Mouse (Mus musculus) heart, embryonic 10.5 days (tissue): ENCODE results near the gene Uox. TPM values are rescaled to one million over a fixed set of nuclear protein-coding genes. Genes with fewer than 3 reads are reported as not detected.
A peak's percentile ranks its signal among the peaks of the same experiment; 100 is the strongest.

Experiments
- DNase-seq: peaks from one replicate; pipeline ENCODE4 v3.0.0-alpha.2; 2017; ENCODE audit warnings: low spot score
- H3K27ac ChIP-seq: fragments of 300-500 bp; sonication (generic); 2 replicates; pipeline ENCODE4 v1.5.1; 2016; ENCODE audit warnings: mild to moderate bottlenecking
- H3K27me3 ChIP-seq: fragments of 300-500 bp; sonication (generic); 2 replicates; pipeline ENCODE4 v1.6.1; 2016; ENCODE audit warnings: mild to moderate bottlenecking; ENCODE audit not compliant: poor library complexity, insufficient read depth, severe bottlenecking
- H3K36me3 ChIP-seq: fragments of 300-500 bp; sonication (generic); 2 replicates; pipeline ENCODE4 v1.6.1; 2016; ENCODE audit warnings: mild to moderate bottlenecking, moderate library complexity
- H3K4me1 ChIP-seq: fragments of 300-500 bp; sonication (generic); 2 replicates; pipeline ENCODE4 v1.6.1; 2016; ENCODE audit warnings: mild to moderate bottlenecking
- H3K4me3 ChIP-seq: fragments of 300-500 bp; sonication (generic); 2 replicates; pipeline ENCODE4 v1.5.1; 2016; ENCODE audit warnings: mild to moderate bottlenecking, moderate library complexity
- H3K9me3 ChIP-seq: fragments of 300-500 bp; sonication (generic); 2 replicates; pipeline ENCODE4 v1.6.1; 2016; ENCODE audit warnings: mild to moderate bottlenecking, moderate library complexity
- WGBS: fragments of 180-500 bp; shearing (Covaris S2); methylation state at CpG from one replicate; pipeline ENCODE4 v1.1.7; 2016; 5-methylcytosine and 5-hydroxymethylcytosine counted together
- polyA plus RNA-seq: library from polyadenylated mRNA; unstranded; fragments of >200 nt; fragmentation: Nextera tagmentation; extraction: Ambion mirVana; gene quantifications from 2 replicates; pipeline ENCODE4 v1.2.1, GENCODE M21; 2016

Uox gene
- not detected in 2 replicates for polyA plus RNA-seq

GRCm38 (mm10) chr3:146570148-146570782 lies at the start of gene Uox:
TSS of gene Uox (plus strand) at chr3:146570426.
- Histone ChIP-seq H3K27ac (no peak within 1 kb of the TSS), H3K9me3 (no peaks in the 10 kb centered on the region), H3K36me3 (no peaks in the 10 kb centered on the region), H3K27me3 (no peaks in the 10 kb centered on the region), H3K4me1 (peaks cover 9% of the 10 kb centered on the region; the same call in 1 of the 2 replicates), H3K4me3 (no peak within 1 kb of the TSS)
- DNase-seq: no peak
- 83% methylated on average over 10 of the region's 10 CpGs for WGBS

GRCm38 (mm10) chr3:146520798-146521651 lies 49.2 kb upstream of the Uox start, which contains the start of gene Rpf1:
TSS of gene Rpf1 (minus strand) at chr3:146521429.
- WGBS: under 1% methylated on average over 66 of the region's 82 CpGs
- H3K27me3 ChIP-seq: no peaks in the 10 kb centered on the region
- peaks cover 26% of the 10 kb centered on the region for H3K36me3 ChIP-seq
- peak; percentile 97 for DNase-seq
- H3K27ac ChIP-seq: peak within 1 kb of the TSS; percentile 97
- peak within 1 kb of the TSS; percentile 80 for H3K4me3 ChIP-seq
- H3K4me1 ChIP-seq: peaks cover 2% of the 10 kb centered on the region; the same call in 1 of the 2 replicates
- no peaks in the 10 kb centered on the region for H3K9me3 ChIP-seq

GRCm38 (mm10) chr3:146521652-146522020 lies 48.6 kb upstream of the Uox start:
- H3K27ac ChIP-seq: peak overlapping the region; percentile 97
- peak overlapping the region; percentile 80 for H3K4me3 ChIP-seq
- peaks cover 2% of the 10 kb centered on the region; the same call in 1 of the 2 replicates for H3K4me1 ChIP-seq
- no peak for DNase-seq
- H3K9me3 ChIP-seq: no peaks in the 10 kb centered on the region
- peaks cover 23% of the 10 kb centered on the region for H3K36me3 ChIP-seq
- H3K27me3 ChIP-seq: no peaks in the 10 kb centered on the region
- WGBS: 9% methylated on average over 8 of the region's 8 CpGs

- WGBS: 39% methylated on average over 2 of the region's 2 CpGs
These were observed 41.9 kb upstream of the Uox start for GRCm38 (mm10) chr3:146528335-146528734.

GRCm38 (mm10) chr3:146534986-146535385 lies 35.2 kb upstream of the Uox start:
- no peak for DNase-seq
- H3K36me3 ChIP-seq: no peaks in the 10 kb centered on the region
- no peaks in the 10 kb centered on the region for H3K9me3 ChIP-seq
- H3K27me3 ChIP-seq: no peaks in the 10 kb centered on the region
- H3K27ac ChIP-seq: no peak overlapping the region
- WGBS: 63% methylated on average over 6 of the region's 6 CpGs
- no peak overlapping the region for H3K4me3 ChIP-seq
- H3K4me1 ChIP-seq: no peaks in the 10 kb centered on the region

More at GRCm38 (mm10) chr3:146528335-146528734, 41.9 kb upstream of the Uox start:
- no peaks in the 10 kb centered on the region for H3K9me3 ChIP-seq
- H3K4me3 ChIP-seq: no peak overlapping the region
- DNase-seq: no peak
- H3K27ac ChIP-seq: no peak overlapping the region
- H3K4me1 ChIP-seq: no peaks in the 10 kb centered on the region
- H3K27me3 ChIP-seq: no peaks in the 10 kb centered on the region
- H3K36me3 ChIP-seq: no peaks in the 10 kb centered on the region

GRCm38 (mm10) chr3:146540521-146541273 lies 29.5 kb upstream of the Uox start:
- Histone ChIP-seq H3K9me3 (no peaks in the 10 kb centered on the region), H3K36me3 (no peaks in the 10 kb centered on the region), H3K27me3 (no peaks in the 10 kb centered on the region), H3K4me3 (no peak overlapping the region), H3K4me1 (0 out of 2 replicates have a peak, but pooled peaks cover 3% of the 10 kb centered on the region), H3K27ac (no peak overlapping the region)
- DNase-seq: no peak
- WGBS: 75% methylated on average over 4 of the region's 4 CpGs

- WGBS: 38% methylated on average over 1 of the region's 1 CpGs
- no peak for DNase-seq
- Histone ChIP-seq H3K9me3 (no peaks in the 10 kb centered on the region), H3K36me3 (no peaks in the 10 kb centered on the region), H3K4me1 (0 out of 2 replicates have a peak, but pooled peaks cover 3% of the 10 kb centered on the region), H3K4me3 (no peak overlapping the region), H3K27me3 (no peaks in the 10 kb centered on the region), H3K27ac (no peak overlapping the region)
These were observed 26.6 kb upstream of the Uox start for GRCm38 (mm10) chr3:146543632-146544031.

GRCm38 (mm10) chr3:146554816-146555215 lies 15.4 kb upstream of the Uox start:
- H3K4me3 ChIP-seq: no peak overlapping the region
- WGBS: 85% methylated on average over 7 of the region's 7 CpGs
- no peaks in the 10 kb centered on the region for H3K27me3 ChIP-seq
- no peak overlapping the region for H3K27ac ChIP-seq
- H3K4me1 ChIP-seq: peaks cover 7% of the 10 kb centered on the region
- H3K9me3 ChIP-seq: no peaks in the 10 kb centered on the region
- no peak for DNase-seq
- H3K36me3 ChIP-seq: no peaks in the 10 kb centered on the region

- no peaks in the 10 kb centered on the region for H3K27me3 ChIP-seq
- H3K27ac ChIP-seq: no peak overlapping the region
- H3K4me3 ChIP-seq: no peak overlapping the region
- DNase-seq: peak; percentile 58
- WGBS: 74% methylated on average over 1 of the region's 1 CpGs
- no peaks in the 10 kb centered on the region for H3K9me3 ChIP-seq
- peaks cover 7% of the 10 kb centered on the region for H3K4me1 ChIP-seq
- no peaks in the 10 kb centered on the region for H3K36me3 ChIP-seq
These were observed 13.7 kb upstream of the Uox start for GRCm38 (mm10) chr3:146556567-146556966.

- WGBS: 54% methylated on average over 6 of the region's 6 CpGs
- no peaks in the 10 kb centered on the region for H3K27me3 ChIP-seq
- H3K4me1 ChIP-seq: peaks cover 7% of the 10 kb centered on the region
- H3K36me3 ChIP-seq: no peaks in the 10 kb centered on the region
- peak; percentile 71 for DNase-seq
- H3K27ac ChIP-seq: no peak overlapping the region
- no peaks in the 10 kb centered on the region for H3K9me3 ChIP-seq
- H3K4me3 ChIP-seq: no peak overlapping the region
These were observed 12.7 kb upstream of the Uox start for GRCm38 (mm10) chr3:146557507-146557906.

GRCm38 (mm10) chr3:146562936-146563335 lies 7.3 kb upstream of the Uox start:
- no peaks in the 10 kb centered on the region for H3K27me3 ChIP-seq
- no peak overlapping the region for H3K4me3 ChIP-seq
- no peaks in the 10 kb centered on the region for H3K9me3 ChIP-seq
- no peak for DNase-seq
- H3K36me3 ChIP-seq: no peaks in the 10 kb centered on the region
- no peak overlapping the region for H3K27ac ChIP-seq
- WGBS: 90% methylated on average over 7 of the region's 7 CpGs
- H3K4me1 ChIP-seq: peaks cover 7% of the 10 kb centered on the region; the same call in 1 of the 2 replicates

GRCm38 (mm10) chr3:146564268-146565064 lies 5.8 kb upstream of the Uox start:
- DNase-seq: peak; percentile 81
- peaks cover 9% of the 10 kb centered on the region; the same call in 1 of the 2 replicates for H3K4me1 ChIP-seq
- H3K9me3 ChIP-seq: no peaks in the 10 kb centered on the region
- no peaks in the 10 kb centered on the region for H3K36me3 ChIP-seq
- no peak overlapping the region for H3K4me3 ChIP-seq
- no peak overlapping the region for H3K27ac ChIP-seq
- 40% methylated on average over 14 of the region's 14 CpGs for WGBS
- H3K27me3 ChIP-seq: no peaks in the 10 kb centered on the region
